Mouse (Mus musculus) neural tube, embryonic 11.5 days (tissue): ENCODE results near the gene Cfd. TPM values are rescaled to one million over a fixed set of nuclear protein-coding genes. Genes with fewer than 3 reads are reported as not detected.

ENCODE experiments used
- ATAC-seq: fragments of 200-750 bp; cut with Nextera tagmentation; 2 replicates; pipeline ENCODE4 v1.8.0; 2017; ENCODE audit warnings: moderate number of reproducible peaks, mild to moderate bottlenecking, moderate TSS enrichment, moderate library complexity; ENCODE audit not compliant: insufficient read depth, low FRiP score, low TSS enrichment
- DNase-seq: peaks from one replicate; pipeline ENCODE4 v3.0.0-alpha.2; 2015; ENCODE audit warnings: low spot score
- H3K27ac ChIP-seq: fragments of 300-500 bp; sonication (generic); 2 replicates; pipeline ENCODE4 v1.5.1; 2014; ENCODE audit warnings: low read depth, mild to moderate bottlenecking, low read length
- H3K27me3 ChIP-seq: fragments of 300-500 bp; sonication (generic); 2 replicates; pipeline ENCODE4 v1.6.1; 2014; ENCODE audit warnings: mild to moderate bottlenecking, low read length, mixed read lengths; ENCODE audit not compliant: control insufficient read depth, insufficient read depth
- H3K36me3 ChIP-seq: fragments of 300-500 bp; sonication (generic); 2 replicates; pipeline ENCODE4 v1.6.1; 2014; ENCODE audit warnings: mild to moderate bottlenecking, low read length, moderate library complexity, mixed read lengths; ENCODE audit not compliant: control insufficient read depth, insufficient read depth
- H3K4me1 ChIP-seq: fragments of 300-500 bp; sonication (generic); 2 replicates; pipeline ENCODE4 v1.6.1; 2014; ENCODE audit warnings: low read length, mixed read lengths; ENCODE audit not compliant: control insufficient read depth, insufficient read depth
- H3K4me2 ChIP-seq: fragments of 300-500 bp; sonication (generic); 2 replicates; pipeline ENCODE4 v1.6.1; 2014; ENCODE audit warnings: low read depth, mild to moderate bottlenecking, moderate library complexity
- H3K4me3 ChIP-seq: fragments of 300-500 bp; sonication (generic); 2 replicates; pipeline ENCODE4 v1.5.1; 2014; ENCODE audit warnings: low read depth, low read length
- H3K9ac ChIP-seq: fragments of 300-500 bp; sonication (generic); 2 replicates; pipeline ENCODE4 v1.6.1; 2014; ENCODE audit warnings: mild to moderate bottlenecking, low read length
- H3K9me3 ChIP-seq: fragments of 300-500 bp; sonication (generic); 2 replicates; pipeline ENCODE4 v1.6.1; 2016; ENCODE audit warnings: low read length; ENCODE audit not compliant: control insufficient read depth
- WGBS: fragments of 180-500 bp; shearing (Covaris S2); extraction: QIAGEN DNeasy Blood & Tissue Kit; methylation state at CpG from one replicate; pipeline ENCODE4 v1.1.7; 2014; 5-methylcytosine and 5-hydroxymethylcytosine counted together
- polyA plus RNA-seq: library from polyadenylated mRNA; unstranded; fragments of >200 nt; fragmentation: Nextera tagmentation; extraction: Ambion mirVana; gene quantifications from 2 replicates; pipeline ENCODE4 v1.2.1, GENCODE M21; 2014

Gene Cfd
- polyA plus RNA-seq, 1 experiment from 2014 or later = not detected

DNA sequence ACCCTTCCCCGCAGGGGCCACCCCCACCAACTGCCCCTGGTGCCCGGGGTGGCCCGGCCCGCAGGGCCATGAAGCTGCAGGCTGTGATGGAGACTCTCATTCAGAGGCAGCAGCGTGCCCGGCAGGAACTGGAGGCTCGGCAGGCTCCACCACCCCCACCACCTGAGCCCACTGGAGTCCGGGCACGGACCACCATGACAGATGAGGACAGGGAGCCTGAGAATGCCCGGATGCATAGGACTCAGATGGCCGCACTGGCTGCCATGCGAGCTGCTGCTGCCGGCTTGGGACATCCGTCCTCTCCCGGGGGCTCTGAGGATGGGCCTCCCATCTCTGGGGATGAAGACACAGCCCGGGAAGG lies 40.2 kb downstream of the Cfd start:
- no peak overlapping the region for H3K4me2 ChIP-seq
- 83% methylated on average over 16 of the region's 16 CpGs for WGBS
- no peak overlapping the region for H3K9ac ChIP-seq
- peaks cover 39% of the 10 kb centered on the region for H3K4me1 ChIP-seq
- DNase-seq (no peak), ATAC-seq (no peak)
- peaks cover 6% of the 10 kb centered on the region for H3K36me3 ChIP-seq
- H3K4me3 ChIP-seq = no peak overlapping the region
- H3K27me3 ChIP-seq = no peaks in the 10 kb centered on the region
- H3K9me3 ChIP-seq = no peaks in the 10 kb centered on the region
- no peak overlapping the region for H3K27ac ChIP-seq

- no peaks in the 10 kb centered on the region for H3K9me3 ChIP-seq
- no peak overlapping the region for H3K9ac ChIP-seq
- no peaks in the 10 kb centered on the region for H3K27me3 ChIP-seq
- ATAC-seq (no peak), DNase-seq (no peak)
- 82% methylated on average over 9 of the region's 9 CpGs for WGBS
- no peak overlapping the region for H3K27ac ChIP-seq
- peaks cover 33% of the 10 kb centered on the region for H3K4me1 ChIP-seq
- no peak overlapping the region for H3K4me3 ChIP-seq
- H3K4me2 ChIP-seq = no peak overlapping the region
- peaks cover 6% of the 10 kb centered on the region for H3K36me3 ChIP-seq
These were observed 41.1 kb downstream of the Cfd start for GRCm38 (mm10) chr10:79931797-79932196.

DNA sequence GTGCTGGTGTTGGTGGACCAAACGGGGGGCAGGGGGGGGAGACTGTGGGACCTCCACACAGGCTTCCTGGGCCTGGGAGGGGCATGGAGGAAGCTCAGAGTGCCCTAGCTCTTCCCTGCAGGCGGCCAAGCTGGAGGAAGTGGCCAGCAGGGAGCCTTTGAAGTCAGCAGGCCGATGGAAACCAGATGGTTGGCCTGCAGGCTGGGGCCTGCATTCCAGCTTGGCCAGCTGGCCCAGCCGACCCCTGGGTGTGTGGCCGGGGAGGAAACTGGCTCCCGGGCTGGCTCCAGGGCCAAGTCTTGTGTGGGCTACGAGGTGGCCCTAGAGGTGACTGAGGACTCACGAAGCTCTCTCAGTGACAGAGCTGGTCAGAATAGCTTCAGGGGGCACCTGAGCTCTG lies 42.1 kb downstream of the Cfd start:
- H3K4me2 ChIP-seq = peak overlapping the region; percentile 19
- H3K9me3 ChIP-seq = no peaks in the 10 kb centered on the region
- H3K27ac ChIP-seq = peak overlapping the region; percentile 23; the same call in 1 of the 2 replicates
- peaks cover 6% of the 10 kb centered on the region for H3K36me3 ChIP-seq
- peaks cover 33% of the 10 kb centered on the region for H3K4me1 ChIP-seq
- H3K27me3 ChIP-seq = no peaks in the 10 kb centered on the region
- no peak overlapping the region; the same call in 1 of the 2 replicates for H3K9ac ChIP-seq
- DNase-seq (peak; percentile 52), ATAC-seq (no peak)
- WGBS = 9% methylated on average over 8 of the region's 8 CpGs
- H3K4me3 ChIP-seq = no peak overlapping the region

GRCm38 (mm10) chr10:79933145-79933679 lies 42.6 kb downstream of the Cfd start:
- H3K9me3 ChIP-seq = no peaks in the 10 kb centered on the region
- no peak for DNase-seq
- peaks cover 6% of the 10 kb centered on the region for H3K36me3 ChIP-seq
- no peak overlapping the region; the same call in 1 of the 2 replicates for H3K4me2 ChIP-seq
- ATAC-seq = no peak
- WGBS = 55% methylated on average over 9 of the region's 9 CpGs
- no peaks in the 10 kb centered on the region for H3K27me3 ChIP-seq
- 0 out of 2 replicates have a peak overlapping the region, but pooled peaks have one; percentile 34 for H3K27ac ChIP-seq
- peaks cover 36% of the 10 kb centered on the region for H3K4me1 ChIP-seq
- H3K4me3 ChIP-seq = no peak overlapping the region
- H3K9ac ChIP-seq = no peak overlapping the region; the same call in 1 of the 2 replicates

GRCm38 (mm10) chr10:79933861-79934260 lies 43.2 kb downstream of the Cfd start:
- Histone ChIP-seq H3K27ac (no peak overlapping the region), H3K4me1 (peaks cover 34% of the 10 kb centered on the region), H3K4me3 (no peak overlapping the region), H3K9me3 (no peaks in the 10 kb centered on the region), H3K4me2 (no peak overlapping the region), H3K36me3 (peaks cover 6% of the 10 kb centered on the region), H3K27me3 (no peaks in the 10 kb centered on the region), H3K9ac (no peak overlapping the region)
- DNase-seq (no peak), ATAC-seq (no peak)
- 30% methylated on average over 6 of the region's 6 CpGs for WGBS

DNA sequence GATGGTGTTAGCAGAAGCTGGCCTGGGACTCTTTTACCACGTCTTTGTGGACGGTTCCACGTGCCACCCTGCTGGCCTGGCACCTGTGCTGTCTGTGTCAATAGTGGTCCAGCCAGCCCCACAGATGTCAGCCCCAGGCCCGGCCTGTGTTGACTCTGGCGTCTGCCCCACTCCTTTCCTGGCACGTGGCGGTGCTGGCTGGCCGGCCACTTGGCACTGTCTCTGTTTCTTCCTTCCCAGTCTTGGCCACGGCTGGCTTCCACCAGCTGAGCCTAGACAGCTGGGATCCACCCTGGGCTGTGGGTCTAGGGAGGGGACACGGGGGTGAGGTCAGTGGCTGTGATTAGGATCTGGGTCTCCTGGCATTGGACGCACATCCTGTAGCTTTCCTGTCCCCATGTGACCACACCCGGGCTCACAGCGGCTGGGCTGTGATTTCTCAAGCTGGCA lies 43.6 kb downstream of the Cfd start:
- WGBS = 65% methylated on average over 13 of the region's 13 CpGs
- Histone ChIP-seq H3K27ac (no peak overlapping the region), H3K4me1 (peaks cover 30% of the 10 kb centered on the region), H3K9me3 (no peaks in the 10 kb centered on the region), H3K36me3 (peaks cover 6% of the 10 kb centered on the region), H3K4me2 (no peak overlapping the region), H3K27me3 (no peaks in the 10 kb centered on the region), H3K4me3 (no peak overlapping the region), H3K9ac (no peak overlapping the region)
- ATAC-seq (no peak), DNase-seq (no peak)

- no peak overlapping the region for H3K4me3 ChIP-seq
- ATAC-seq = no peak
- no peak overlapping the region for H3K27ac ChIP-seq
- no peaks in the 10 kb centered on the region for H3K27me3 ChIP-seq
- no peak for DNase-seq
- H3K36me3 ChIP-seq = peaks cover 6% of the 10 kb centered on the region
- peaks cover 25% of the 10 kb centered on the region for H3K4me1 ChIP-seq
- 91% methylated on average over 16 of the region's 16 CpGs for WGBS
- no peak overlapping the region for H3K9ac ChIP-seq
- no peak overlapping the region for H3K4me2 ChIP-seq
- no peaks in the 10 kb centered on the region for H3K9me3 ChIP-seq
These were observed 44.3 kb downstream of the Cfd start for GRCm38 (mm10) chr10:79934794-79935569.

- H3K27ac ChIP-seq = no peak overlapping the region
- no peaks in the 10 kb centered on the region for H3K9me3 ChIP-seq
- no peak for DNase-seq
- WGBS = 81% methylated on average over 10 of the region's 10 CpGs
- peaks cover 3% of the 10 kb centered on the region; the same call in 1 of the 2 replicates for H3K36me3 ChIP-seq
- H3K9ac ChIP-seq = no peak overlapping the region
- H3K27me3 ChIP-seq = no peaks in the 10 kb centered on the region
- H3K4me2 ChIP-seq = no peak overlapping the region
- ATAC-seq = no peak
- peaks cover 22% of the 10 kb centered on the region for H3K4me1 ChIP-seq
- no peak overlapping the region for H3K4me3 ChIP-seq
These were observed 45.7 kb downstream of the Cfd start for GRCm38 (mm10) chr10:79936284-79936910.
